Mouse (Mus musculus) heart, adult 2 months (tissue): ENCODE results near the gene Tsen2.

Experiments used
- CTCF ChIP-seq: fragments of 200-600 bp; IDR thresholded peaks from 2 replicates; pipeline ENCODE4 v1.8.1; 2022; ENCODE audit warnings: antibody characterized with exemption, mild to moderate bottlenecking, moderate library complexity
- EP300 ChIP-seq: fragments of 200-500 bp; IDR thresholded peaks from 2 replicates; pipeline ENCODE4 v1.6.1; 2011; ENCODE audit warnings: low read depth, low read length, control low read depth; ENCODE audit not compliant: insufficient read depth
- POLR2A ChIP-seq: fragments of 200-500 bp; IDR thresholded peaks from 2 replicates; pipeline ENCODE4 v1.6.1; 2011; ENCODE audit warnings: mild to moderate bottlenecking, low read depth, low read length, control low read depth; ENCODE audit not compliant: insufficient read depth

DNA sequence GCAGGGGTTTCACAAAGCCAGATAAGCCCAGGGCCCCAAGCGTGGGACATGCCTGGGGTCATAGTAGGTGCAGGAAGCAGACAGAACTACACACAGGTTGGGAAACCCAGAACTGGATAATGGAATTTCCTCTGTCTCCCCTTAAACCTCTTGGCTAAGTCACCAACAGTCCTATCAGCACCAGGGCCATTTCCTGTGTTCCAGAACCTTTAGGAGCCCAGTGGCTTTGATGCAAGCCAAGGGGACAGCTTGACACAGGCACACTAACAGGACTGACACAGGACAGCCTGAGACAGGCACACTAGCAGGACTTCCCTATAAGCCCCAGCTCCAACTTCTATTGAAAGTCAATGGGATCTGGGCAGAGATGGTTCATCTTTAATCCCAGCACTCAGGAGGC lies 22.5 kb upstream of the Tsen2 start:
- TF ChIP-seq CTCF (no peak), POLR2A (no peak), EP300 (no peak)
